Mouse (Mus musculus) testis, adult 2 months (tissue): ENCODE measurements around the gene Srgap2. TPM values are rescaled to one million over a fixed set of nuclear protein-coding genes. Genes with fewer than 3 reads are reported as not detected.

Experiments
- H3K27ac ChIP-seq: fragments of 200-500 bp; 2 replicates; pipeline ENCODE4 v1.5.1; 2012; ENCODE audit warnings: low read depth, low read length; ENCODE audit not compliant: control insufficient read depth, insufficient read depth
- H3K27me3 ChIP-seq: fragments of 200-500 bp; 2 replicates; pipeline ENCODE4 v1.6.1; 2012; ENCODE audit warnings: mild to moderate bottlenecking, low read length, moderate library complexity; ENCODE audit not compliant: control insufficient read depth, insufficient read depth
- H3K36me3 ChIP-seq: fragments of 200-500 bp; 2 replicates; pipeline ENCODE4 v1.6.1; 2012; ENCODE audit warnings: mild to moderate bottlenecking, low read length; ENCODE audit not compliant: control insufficient read depth, insufficient read depth
- H3K4me1 ChIP-seq: fragments of 200-500 bp; 2 replicates; pipeline ENCODE4 v1.6.1; 2012; ENCODE audit warnings: low read length; ENCODE audit not compliant: control insufficient read depth, insufficient read depth
- H3K4me3 ChIP-seq: fragments of 200-500 bp; 2 replicates; pipeline ENCODE4 v1.5.1; 2012; ENCODE audit warnings: low read depth, mild to moderate bottlenecking, low read length, moderate library complexity, mixed read lengths; ENCODE audit not compliant: control insufficient read depth
- CTCF ChIP-seq: fragments of 200-500 bp; IDR thresholded peaks from 2 replicates; pipeline ENCODE4 v1.5.1; 2012; ENCODE audit warnings: low read depth, mild to moderate bottlenecking, inconsistent platforms, low read length, moderate library complexity; ENCODE audit not compliant: control insufficient read depth, insufficient read depth, insufficient replicate concordance
- POLR2A ChIP-seq: fragments of 200-500 bp; IDR thresholded peaks from 2 replicates; pipeline ENCODE4 v1.6.1; 2012; ENCODE audit warnings: low read depth, mild to moderate bottlenecking, inconsistent platforms, low read length, moderate library complexity; ENCODE audit not compliant: control insufficient read depth
- polyA plus RNA-seq: library from polyadenylated mRNA; depleted of rRNA; stranded (reverse); fragments of >200 nt; gene quantifications from 2 replicates; pipeline ENCODE4 v1.2.3, GENCODE M21; 2012

Srgap2 gene
- polyA plus RNA-seq, 1 experiment, result 12.6 TPM

DNA sequence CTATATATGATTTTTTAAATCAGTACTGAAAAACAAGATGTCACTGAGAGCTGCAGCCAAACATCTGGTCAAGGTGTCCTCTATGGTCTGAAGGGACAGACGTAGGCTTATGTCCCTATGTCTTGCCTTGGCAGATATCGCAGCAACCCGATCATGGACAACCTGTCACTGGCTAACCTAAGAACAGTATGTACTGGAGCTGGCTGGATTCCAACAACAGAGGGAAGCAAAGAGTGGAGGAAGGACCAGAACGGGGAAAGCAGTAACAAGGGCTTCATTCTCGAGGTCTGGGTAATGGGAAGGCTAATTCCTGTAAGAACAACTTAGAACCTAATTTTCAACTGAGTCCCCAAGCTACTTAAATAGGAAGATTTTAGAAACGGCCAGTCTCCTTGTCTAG, 238.2 kb downstream of the Srgap2 start:
- peaks cover 3% of the 10 kb centered on the region; the same call in 1 of the 2 replicates for H3K4me1 ChIP-seq
- TF ChIP-seq POLR2A (no peak), CTCF (no peak)
- H3K27ac ChIP-seq, result no peak overlapping the region
- H3K4me3 ChIP-seq, result no peak overlapping the region
- H3K36me3 ChIP-seq, result no peaks in the 10 kb centered on the region; the same call in 1 of the 2 replicates
- H3K27me3 ChIP-seq, result no peaks in the 10 kb centered on the region

DNA sequence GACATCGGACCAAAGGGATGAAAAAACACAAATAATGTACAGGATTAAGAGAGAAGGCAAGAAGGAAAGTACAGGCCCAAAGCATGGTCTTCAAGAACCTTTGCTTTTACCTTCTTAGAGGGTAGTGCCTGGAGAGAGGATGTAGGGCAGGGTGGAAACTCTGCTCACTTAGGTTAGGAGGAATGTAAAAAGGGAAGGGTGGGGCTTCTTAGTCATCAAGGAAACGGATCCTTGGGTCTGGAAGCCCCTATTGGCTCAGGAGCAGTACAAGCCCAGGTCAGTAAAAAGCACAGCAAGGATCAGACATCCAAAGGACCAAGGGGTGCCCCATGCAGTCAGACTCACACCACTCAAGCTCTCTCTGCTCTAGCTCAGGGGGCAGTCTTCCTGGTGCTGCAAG, 239.9 kb downstream of the Srgap2 start:
- TF ChIP-seq CTCF (no peak), POLR2A (no peak)
- Histone ChIP-seq H3K4me3 (no peak overlapping the region), H3K36me3 (no peaks in the 10 kb centered on the region), H3K27ac (no peak overlapping the region), H3K4me1 (peaks cover 3% of the 10 kb centered on the region; the same call in 1 of the 2 replicates), H3K27me3 (no peaks in the 10 kb centered on the region)

DNA sequence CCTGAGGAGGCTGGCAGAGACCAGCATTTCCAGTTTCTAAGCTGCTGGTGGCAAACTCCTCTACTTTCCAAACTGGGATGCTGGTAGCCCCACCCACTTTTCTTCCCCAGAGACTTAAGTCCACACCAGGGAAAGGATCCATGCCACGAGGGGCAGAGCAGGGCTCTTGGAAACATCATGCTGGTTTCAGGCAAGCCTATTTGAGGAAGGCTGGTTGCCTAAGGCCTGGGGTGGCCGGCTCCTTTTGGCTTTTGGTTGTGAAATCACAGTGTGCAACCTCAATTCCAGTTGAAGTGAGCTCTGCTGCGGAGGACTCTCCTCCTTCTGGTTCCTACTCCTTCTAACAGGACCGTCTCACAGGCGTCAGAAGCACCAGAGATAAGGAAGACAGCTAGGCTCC, 240.3 kb downstream of the Srgap2 start:
- Histone ChIP-seq H3K36me3 (no peaks in the 10 kb centered on the region), H3K4me3 (no peak overlapping the region), H3K27me3 (no peaks in the 10 kb centered on the region), H3K4me1 (peaks cover 3% of the 10 kb centered on the region; the same call in 1 of the 2 replicates), H3K27ac (no peak overlapping the region)
- TF ChIP-seq POLR2A, result no peak
- no peak for TF ChIP-seq CTCF

DNA sequence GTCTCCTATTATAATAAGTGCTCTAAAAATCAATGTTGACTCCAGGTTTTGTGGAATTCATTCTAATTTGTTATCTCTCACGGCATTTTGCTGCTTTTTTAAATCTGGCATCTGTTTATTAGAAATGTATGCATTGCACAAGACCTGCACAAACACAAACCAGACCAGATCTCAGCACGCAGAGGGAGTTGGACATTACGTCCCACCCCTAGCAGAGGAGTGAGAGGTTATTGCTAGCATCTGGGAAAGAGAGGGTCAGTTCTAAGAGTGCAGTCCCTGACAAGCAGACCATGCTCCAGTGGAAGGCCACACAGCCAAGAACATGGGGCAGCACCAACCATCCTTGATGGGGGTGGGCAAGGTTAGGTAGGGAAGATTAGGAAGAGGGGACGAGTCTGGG, 242.5 kb downstream of the Srgap2 start:
- H3K27ac ChIP-seq, result no peak overlapping the region
- H3K36me3 ChIP-seq, result no peaks in the 10 kb centered on the region
- H3K27me3 ChIP-seq, result no peaks in the 10 kb centered on the region
- no peak for TF ChIP-seq CTCF
- TF ChIP-seq POLR2A, result no peak
- no peak overlapping the region for H3K4me3 ChIP-seq
- H3K4me1 ChIP-seq, result peaks cover 3% of the 10 kb centered on the region; the same call in 1 of the 2 replicates

DNA sequence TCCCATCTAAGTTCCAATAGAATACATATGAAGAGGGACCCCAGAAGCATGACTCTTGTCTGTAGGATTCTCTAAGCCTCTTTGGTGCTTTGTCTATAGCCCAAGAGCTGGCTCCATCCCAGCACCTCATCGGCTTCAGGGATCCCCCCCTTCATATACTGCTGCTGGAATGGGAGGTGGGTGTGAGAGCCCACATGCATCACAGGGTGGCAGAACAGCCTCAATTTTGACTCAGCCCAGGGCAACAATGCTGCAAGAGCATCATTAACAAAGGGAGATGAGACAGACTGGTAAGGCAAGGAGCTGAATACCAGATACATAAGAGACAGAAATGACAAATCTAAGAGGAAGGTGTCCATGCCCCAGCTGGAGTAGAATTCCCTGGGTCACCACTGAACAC, 243.0 kb downstream of the Srgap2 start:
- no peaks in the 10 kb centered on the region for H3K36me3 ChIP-seq

DNA sequence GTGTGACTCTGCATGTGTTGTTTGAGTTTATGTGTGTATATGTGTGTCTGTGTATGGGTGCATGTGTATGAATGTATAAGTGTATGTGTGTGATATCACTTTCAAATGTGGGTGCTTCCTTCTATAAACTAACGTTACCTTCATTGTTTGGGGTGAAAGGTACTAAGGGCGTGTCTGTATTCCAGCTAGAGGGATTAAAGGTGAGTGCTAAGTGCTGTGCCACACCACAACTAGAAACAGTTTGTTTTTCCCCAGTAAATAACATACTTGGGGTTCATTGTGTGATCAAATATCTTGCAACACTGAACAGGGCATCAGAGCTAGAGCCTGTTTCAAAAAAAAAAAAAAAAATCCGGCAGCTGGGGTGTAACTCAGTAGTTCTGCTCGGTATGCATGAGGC, 245.4 kb downstream of the Srgap2 start:
- no peak overlapping the region for H3K27ac ChIP-seq
- H3K4me3 ChIP-seq, result no peak overlapping the region
- TF ChIP-seq CTCF (no peak), POLR2A (no peak)
- H3K36me3 ChIP-seq, result no peaks in the 10 kb centered on the region
- no peaks in the 10 kb centered on the region for H3K27me3 ChIP-seq
- H3K4me1 ChIP-seq, result no peaks in the 10 kb centered on the region

More for the DNA sequence above, 243.0 kb downstream of the Srgap2 start:
- no peaks in the 10 kb centered on the region for H3K27me3 ChIP-seq
- H3K4me3 ChIP-seq, result no peak overlapping the region
- TF ChIP-seq POLR2A, result no peak
- no peak for TF ChIP-seq CTCF
- H3K4me1 ChIP-seq, result no peaks in the 10 kb centered on the region; the same call in 1 of the 2 replicates
- no peak overlapping the region for H3K27ac ChIP-seq

DNA sequence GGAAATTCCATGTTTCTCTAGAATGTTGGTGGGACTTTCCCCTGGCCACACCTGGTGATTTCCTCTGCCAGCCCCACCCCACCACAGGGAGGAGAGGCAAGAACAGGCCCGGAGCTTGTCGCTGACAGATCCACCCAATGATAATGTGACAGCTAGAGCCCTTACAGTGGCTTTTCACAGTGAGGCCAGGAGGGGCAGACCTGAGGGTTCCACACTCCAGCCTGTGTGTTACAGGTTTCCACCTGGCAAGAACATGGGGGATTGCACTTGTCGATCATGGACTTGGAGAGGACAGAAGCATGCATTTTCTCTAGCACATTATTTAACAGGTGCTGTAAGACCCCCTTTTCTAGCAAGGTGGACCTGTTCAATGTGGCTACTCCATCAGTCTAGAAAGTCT, 246.9 kb downstream of the Srgap2 start:
- H3K27ac ChIP-seq, result no peak overlapping the region
- no peaks in the 10 kb centered on the region for H3K36me3 ChIP-seq
- no peak overlapping the region for H3K4me3 ChIP-seq
- TF ChIP-seq POLR2A, result no peak
- TF ChIP-seq CTCF, result no peak
- no peaks in the 10 kb centered on the region for H3K27me3 ChIP-seq
- peaks cover 4% of the 10 kb centered on the region for H3K4me1 ChIP-seq

DNA sequence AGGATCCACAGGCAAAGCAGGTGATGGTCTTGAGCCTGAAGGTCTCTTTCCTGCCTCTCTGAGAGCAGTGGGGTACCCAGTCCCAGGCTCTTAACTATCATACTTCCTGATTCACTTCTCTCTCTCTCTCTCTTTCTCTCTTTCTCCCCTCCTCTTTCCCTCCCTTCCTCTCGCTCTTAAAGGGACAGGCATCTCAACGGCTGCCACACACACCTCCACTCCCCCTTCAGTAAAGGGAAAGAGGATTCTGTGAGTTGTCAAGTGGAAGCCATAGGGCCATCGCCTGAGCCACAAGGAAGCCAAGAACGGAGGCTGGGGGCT, 247.7 kb downstream of the Srgap2 start, which contains the start of gene Ikbke:
Gene Ikbke, minus strand, starts transcription at position 151 of the 321 bp plus-strand sequence.
- peaks cover 5% of the 10 kb centered on the region for H3K4me1 ChIP-seq
- no peaks in the 10 kb centered on the region for H3K27me3 ChIP-seq
- peak within 1 kb of the TSS; percentile 31; the same call in 1 of the 2 replicates for H3K4me3 ChIP-seq
- H3K27ac ChIP-seq, result no peak within 1 kb of the TSS
- TF ChIP-seq CTCF (no peak), POLR2A (no peak)
- no peaks in the 10 kb centered on the region for H3K36me3 ChIP-seq
